Mouse (Mus musculus): ENCODE results near the gene Sept4. TPM values are rescaled to one million over a fixed set of nuclear protein-coding genes. Genes with fewer than 3 reads are reported as not detected.

The Sept4 gene
- total RNA-seq, 2 experiments from 2014 or later, result 175 to 183 TPM

DNA sequence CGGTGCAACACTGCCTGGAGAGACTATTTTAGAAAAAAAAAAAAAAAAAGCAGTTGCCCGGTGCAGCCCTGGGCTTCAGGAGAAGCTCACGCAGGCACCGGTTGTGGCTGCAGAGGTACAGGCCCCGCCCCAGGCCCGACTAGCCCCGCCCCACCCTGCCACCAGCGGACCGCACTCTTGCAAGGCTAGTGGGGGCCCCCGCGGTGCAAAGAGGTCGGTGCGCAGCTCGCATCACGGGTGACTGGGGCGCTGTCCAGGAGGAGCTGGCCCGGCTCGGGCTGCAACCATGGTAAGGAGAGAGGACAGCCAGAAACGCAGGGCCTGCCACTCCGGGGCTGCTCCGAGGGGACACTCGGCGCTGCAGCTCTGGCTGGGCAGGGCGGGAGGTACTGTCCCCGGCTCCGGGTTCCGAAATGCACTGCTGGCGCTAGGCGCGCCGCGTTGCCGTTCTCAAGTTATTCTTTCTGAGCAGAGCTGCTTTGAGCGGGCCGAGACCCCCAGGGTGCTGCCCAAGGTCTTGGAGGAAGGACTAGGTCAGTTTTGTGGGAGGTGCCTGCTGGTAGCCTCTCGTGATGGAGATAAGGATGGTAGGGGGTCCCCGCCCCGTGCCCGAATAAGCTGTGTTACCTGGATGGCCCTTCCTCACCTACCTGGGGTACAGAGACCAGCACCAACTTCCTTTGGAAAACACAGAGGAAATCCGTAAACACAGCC lies 9.7 kb downstream of the Sept4 start:
- peak; percentile 65 to 77 for DNase-seq (ENCODE audit: low spot score in 2 of 2)

DNA sequence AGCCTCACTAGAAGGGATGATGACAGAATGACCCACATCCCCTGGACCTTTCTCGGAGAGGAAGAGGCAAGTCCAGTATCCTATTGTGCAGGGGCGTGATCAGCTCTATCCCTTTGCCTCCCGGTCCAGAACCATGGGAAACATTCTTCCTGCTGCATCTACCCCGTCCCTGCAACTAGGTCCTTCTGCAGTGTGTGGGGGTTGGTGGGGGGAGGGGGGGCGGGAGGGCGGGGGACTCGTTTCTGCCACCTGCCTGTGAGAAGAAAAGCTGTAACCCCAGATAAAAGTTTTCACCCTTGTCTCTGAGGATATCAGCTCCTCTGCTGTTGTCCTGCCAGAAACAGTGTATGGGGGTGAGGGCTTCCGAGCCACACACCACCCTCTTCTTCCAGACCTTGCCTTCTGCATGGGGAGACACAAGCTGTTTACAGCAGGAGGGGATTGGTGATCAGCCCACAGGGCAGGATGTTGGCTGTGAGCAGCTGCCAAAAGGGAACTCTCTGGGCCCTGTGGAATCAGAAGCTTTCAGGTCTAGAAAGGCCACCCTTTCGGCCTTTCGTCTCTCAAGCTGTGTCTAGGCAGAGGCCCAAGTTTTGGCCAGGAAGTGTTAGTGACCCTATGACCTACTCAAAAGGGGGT lies 10.4 kb downstream of the Sept4 start:
- no peak for DNase-seq (ENCODE audit: low spot score in 2 of 2)

DNA sequence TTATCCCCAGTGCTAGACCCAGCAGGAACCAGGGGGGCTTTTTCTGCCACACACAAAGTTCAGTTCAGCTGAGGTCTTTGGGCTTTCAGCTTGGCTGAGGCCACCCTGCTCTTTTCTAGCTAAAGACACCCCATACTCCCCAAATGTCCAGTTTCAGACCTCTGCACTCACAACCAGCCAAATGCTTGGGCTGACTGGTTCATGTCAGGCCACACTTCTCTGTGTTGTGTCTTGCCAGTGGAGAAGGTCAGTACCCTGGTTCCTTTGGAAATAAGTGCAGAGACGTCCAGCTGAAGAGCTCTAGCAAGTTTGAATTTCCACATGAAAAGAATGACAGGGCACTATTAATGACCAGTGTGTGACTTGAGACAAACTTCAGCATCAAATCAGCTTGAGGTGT lies 11.0 kb downstream of the Sept4 start:
- DNase-seq (ENCODE audit: low spot score in 2 of 2), result no peak

DNA sequence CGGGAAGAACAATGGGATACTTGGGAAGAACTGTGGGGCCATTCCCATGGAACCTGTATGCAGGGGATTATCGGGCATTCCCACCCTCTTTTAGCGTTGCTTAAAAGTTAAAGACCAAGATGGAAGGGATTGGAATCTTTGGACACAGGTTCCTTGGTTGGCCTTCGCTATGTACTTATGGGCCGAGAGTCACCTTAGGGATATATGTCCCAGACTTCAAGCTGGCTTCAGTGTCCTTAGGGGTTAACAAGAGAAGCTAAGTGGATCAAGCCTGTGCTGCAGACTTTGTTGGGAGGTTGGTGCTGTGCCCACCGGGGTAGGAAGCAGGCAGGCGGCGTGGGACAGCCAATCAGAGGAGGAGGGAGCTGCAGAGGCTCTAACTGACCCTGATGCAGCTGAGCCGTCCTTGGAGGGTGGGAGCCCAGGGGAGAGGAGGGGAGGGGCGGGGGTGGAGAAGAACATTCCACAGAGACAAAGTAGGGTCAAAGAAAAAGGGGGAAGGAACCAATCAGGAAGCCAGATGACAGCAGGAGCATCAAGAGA lies 11.9 kb downstream of the Sept4 start:
- DNase-seq (ENCODE audit: low spot score in 2 of 2), result no peak

DNA sequence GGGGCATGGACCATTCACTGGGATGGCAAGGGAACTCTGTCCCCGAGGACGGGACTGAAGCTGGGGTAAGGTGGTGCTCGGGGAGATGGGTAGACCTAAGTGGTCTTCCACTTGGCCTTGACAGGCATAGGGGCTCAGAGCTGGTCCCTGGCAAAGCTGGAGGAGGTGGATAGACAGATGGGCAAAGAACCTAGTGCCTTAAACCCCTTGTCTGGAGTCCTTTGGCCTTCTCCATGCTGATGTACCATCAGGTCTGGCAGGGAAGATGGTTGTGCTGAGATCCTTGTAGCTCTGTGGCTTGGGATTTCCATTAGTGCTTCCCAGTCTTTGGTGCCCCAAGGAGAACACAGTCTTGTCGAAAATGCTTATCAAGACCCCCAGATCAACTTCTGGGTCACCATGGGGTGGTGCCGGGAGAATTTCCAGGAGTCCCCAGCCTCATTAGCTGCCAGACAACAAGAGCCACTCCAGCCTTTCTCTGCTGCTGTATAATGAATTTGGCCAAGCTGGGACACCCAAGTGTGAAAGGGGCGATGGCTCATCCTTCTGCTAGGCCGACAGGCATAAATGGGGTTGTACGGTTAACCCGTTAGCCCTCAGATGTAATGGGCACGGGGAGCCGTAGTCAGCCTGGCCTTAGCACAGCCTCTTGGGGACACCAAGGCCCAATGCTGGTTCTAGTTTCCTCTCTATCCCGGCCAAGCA lies 12.6 kb downstream of the Sept4 start:
- no peak for DNase-seq (ENCODE audit: low spot score in 2 of 2)

DNA sequence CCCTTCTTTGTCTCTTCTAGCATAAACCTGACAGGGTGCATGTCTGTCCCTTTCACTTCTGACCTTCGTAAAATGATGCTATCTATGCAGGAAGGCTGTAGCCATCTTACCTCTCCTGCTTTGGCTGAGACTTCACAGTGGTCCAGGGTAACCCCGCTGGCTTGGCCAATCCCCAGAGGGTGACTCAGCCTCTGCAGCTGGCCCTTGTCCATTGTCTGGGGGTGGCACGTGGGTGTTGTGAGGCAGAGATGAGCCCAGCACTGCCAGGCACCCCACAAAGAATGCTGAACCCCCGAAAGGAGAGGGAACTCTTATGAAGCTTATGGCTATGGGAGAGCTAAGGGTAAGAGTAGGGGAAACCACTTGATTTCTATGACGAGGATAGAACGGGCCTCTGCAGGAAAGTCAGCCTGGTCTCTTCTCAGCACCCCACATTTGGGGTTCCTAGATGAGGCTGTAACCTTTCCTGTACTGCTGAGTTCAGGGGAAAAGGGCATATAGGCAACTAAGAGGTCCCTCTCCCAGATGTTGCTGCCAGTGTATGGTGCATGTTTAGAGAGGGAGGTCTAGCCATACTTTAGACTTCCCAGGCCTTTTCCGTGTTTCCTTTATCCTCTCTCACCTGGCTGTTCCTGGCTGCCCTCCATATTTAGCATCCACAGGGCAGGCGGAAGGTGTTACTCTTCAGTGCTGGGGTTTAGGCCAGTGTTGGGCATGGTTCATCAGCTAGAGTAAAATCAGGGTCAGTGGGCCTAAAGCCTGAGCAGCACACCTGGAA lies 13.4 kb downstream of the Sept4 start:
- DNase-seq (ENCODE audit: low spot score in 2 of 2), result peak; percentile 50 to 68

DNA sequence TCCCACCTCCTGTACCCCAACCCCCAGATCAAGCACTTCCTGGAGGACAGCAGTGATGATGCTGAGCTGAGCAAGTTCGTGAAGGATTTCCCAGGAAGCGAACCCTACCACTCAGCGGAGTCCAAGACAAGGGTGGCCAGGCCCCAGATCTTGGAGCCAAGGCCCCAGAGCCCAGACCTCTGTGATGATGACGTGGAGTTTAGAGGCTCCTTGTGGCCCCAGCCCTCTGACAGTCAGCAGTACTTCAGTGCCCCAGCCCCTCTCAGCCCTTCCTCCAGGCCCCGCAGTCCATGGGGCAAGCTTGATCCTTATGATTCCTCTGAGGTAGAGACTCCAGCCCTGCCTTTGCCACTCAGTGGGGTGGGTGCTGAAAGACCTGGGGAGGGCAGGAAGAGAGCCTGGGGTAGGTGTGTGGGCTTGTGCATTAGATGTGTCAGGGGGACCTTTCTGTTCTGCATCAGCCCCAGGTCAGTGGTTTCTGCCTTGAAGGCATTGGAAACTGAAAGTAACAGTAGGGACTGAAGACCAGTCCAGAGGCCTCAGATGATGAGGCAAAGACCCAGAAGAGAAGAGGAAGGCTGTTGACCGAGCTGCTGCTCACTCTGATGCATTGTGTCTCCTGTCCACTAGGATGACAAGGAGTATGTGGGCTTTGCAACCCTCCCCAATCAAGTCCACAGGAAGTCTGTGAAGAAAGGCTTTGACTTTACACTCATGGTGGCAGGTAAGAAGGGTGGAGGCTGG lies 14.8 kb downstream of the Sept4 start:
- no peak for DNase-seq (ENCODE audit: low spot score in 2 of 2)

DNA sequence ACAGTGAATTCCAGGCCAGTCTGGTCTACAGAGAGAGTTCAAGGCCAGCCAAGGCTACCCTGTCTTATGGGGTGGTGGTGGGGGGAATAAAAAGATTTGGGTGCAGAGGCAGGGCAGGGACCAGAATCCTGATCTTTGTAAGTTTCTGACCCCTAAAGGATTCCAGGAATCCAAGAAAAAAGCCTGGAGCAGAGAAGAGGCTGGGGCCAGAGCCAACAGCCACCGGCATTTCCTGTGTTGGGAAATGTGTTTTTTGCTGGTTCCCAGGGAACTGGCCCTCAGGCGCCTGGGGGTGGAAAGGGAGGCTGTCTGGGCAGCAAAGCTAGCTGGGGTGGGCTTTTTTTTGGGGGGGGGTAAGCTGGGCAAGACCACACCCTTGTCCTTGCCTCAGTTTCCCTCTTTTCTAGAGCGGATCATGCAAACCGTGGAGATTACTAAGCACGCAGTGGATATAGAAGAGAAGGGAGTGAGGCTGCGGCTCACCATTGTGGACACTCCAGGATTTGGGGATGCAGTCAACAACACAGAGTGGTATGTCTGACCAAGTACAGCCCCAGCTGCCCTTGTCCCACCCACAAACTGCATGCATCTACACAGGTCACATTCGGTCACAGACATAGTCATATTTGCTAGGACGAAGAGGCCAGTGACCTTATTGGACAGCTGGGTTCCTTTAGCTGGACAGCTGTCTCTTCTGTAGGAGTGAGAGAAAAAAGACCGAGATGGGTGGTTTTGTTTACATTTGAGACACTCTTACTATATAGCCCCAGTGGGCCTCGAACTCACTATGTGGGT lies 16.2 kb downstream of the Sept4 start:
- no peak for DNase-seq (ENCODE audit: low spot score in 2 of 2)

DNA sequence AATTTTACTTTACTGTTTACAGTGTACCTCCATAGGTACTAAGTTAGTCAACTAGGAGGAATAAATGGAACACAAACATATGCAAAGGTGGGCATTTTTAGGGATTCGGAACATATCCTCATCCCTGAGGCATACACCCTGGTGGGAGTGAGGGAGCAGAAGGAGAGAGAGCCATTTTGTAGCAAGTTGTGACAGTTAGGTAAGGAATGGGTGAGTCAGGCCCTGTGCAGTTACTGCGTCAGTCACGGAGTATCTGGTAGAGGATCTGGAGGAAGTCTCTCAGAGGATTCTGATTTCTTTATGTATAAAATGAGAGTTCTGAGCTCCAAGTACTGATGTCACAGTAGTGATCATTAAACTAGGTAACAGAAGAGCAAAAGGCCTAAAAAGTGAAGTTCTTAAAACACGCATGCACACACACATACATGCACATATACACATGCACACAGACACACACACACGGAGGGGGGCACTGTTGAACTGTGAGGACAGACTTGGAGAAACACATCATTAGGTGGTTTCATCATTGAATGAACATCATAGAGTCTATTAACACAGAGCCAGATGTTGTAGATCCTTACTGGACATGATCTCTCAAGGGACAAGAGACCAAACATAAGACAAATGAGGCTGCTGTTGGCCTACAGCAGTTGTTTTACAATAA lies 18.6 kb downstream of the Sept4 start:
- DNase-seq (ENCODE audit: low spot score in 2 of 2), result no peak

DNA sequence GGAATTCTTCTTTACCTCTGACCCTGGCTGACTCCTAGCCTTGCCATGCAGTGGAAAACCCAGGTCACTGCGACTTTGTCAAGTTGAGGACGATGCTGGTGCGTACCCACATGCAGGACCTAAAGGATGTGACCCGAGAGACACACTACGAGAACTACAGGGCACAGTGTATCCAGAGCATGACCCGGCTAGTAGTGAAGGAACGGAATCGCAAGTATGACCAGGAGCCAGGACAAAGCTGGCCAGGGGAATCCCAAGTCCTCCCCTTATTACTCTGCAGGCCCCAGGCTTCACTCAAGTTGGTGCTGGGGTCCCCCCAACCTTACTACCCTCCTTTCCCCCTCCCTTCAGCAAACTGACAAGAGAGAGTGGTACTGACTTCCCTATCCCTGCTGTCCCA lies 20.9 kb downstream of the Sept4 start:
- no peak for DNase-seq (ENCODE audit: low spot score in 2 of 2)

DNA sequence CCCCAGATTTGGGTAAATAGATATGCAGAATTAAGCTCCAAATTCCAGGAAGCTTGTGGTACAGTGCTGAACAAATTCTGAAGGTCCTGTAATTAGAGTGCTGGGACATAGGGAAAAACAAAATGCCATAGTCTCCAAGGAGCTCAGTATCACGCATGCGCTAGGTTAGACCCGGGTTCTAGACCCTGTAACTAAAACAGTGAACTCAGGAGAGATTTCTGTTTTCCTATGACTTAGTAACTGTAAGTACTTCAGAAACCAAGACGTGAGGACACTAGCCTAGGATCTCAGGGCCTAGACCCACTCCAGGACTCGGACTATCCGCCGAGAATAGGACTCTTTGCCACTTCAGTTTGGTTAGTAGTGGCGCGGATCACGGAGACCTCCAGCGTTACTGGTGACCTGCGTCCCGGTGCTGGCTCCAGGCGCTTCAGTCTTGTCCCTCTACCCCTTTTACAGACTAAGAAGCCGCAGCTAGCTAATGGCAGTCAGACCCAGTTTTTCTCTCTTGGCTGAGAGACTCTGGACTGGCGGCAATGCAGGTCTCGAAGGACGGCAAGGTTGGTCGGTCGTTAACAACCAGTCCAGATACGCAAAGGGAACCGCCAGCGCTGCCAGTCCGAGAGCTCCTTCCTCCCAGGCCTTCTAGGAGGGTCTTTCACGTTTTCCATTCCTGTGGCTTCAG lies 22.3 kb downstream of the Sept4 start:
- no peak for DNase-seq (ENCODE audit: low spot score in 2 of 2)

DNA sequence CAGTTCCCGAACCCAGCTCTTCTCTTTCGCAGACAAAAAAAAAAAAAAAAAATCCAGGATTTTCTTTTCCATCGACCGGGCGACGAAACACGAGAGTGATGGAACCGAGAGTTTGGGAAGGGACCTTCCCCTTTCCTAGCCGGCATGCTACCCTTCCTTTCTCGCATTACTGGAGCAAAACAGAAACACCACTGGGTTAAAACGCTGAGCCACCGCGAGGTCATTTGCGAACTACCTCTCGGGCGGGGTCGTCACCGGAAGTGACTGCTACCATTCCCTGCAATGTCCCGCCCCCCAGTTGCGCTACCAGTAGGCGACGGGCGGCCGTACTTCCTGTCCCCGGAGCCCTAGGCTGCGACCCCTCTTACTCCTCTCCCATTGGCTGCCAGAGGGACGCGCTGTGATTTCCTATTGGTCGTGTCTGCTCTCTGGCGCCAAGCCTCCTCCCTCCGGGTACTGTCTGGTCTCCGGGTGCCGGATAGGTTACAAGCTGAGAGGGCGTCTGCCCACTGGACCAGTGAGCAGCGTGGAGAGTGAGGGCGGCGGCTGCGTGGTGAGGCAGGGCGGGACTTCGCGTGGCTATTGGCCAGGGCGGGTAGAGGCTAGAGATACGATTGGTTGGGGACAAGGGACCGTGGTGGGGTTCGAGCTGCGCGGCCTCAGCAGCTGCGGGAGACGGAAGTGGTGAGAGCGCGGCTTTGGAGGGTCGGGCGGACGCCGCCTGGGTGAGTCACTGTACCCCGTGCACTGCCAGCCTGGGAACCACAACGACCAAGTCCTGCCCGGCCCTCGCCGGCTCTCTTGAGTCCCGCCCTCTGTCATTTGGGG lies 23.0 kb downstream of the Sept4 start, which contains the start of gene Mtmr4:
Gene Mtmr4, plus strand, starts transcription at position 637 of the 828 bp plus-strand sequence.
- DNase-seq (ENCODE audit: low spot score in 2 of 2), result peak; percentile 98 to 100

DNA sequence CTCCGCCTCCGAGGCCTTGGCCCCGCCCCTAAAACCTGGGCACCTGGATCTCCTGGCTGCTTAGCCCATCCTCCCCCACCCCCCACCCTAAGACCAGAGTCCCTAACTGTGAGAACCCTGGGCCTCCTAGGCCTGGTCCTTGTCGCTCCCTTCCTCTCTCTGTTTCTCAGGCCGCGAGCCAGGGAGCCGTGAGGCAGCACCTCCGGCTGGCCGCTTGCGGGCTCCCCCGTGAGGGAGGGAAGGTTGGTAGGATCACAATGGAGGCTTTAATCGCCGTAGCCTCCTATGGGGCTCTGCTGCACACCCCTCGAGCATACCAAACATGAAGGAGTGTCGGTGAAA lies 23.6 kb downstream of the Sept4 start:
- no peak for DNase-seq (ENCODE audit: low spot score in 2 of 2)

DNA sequence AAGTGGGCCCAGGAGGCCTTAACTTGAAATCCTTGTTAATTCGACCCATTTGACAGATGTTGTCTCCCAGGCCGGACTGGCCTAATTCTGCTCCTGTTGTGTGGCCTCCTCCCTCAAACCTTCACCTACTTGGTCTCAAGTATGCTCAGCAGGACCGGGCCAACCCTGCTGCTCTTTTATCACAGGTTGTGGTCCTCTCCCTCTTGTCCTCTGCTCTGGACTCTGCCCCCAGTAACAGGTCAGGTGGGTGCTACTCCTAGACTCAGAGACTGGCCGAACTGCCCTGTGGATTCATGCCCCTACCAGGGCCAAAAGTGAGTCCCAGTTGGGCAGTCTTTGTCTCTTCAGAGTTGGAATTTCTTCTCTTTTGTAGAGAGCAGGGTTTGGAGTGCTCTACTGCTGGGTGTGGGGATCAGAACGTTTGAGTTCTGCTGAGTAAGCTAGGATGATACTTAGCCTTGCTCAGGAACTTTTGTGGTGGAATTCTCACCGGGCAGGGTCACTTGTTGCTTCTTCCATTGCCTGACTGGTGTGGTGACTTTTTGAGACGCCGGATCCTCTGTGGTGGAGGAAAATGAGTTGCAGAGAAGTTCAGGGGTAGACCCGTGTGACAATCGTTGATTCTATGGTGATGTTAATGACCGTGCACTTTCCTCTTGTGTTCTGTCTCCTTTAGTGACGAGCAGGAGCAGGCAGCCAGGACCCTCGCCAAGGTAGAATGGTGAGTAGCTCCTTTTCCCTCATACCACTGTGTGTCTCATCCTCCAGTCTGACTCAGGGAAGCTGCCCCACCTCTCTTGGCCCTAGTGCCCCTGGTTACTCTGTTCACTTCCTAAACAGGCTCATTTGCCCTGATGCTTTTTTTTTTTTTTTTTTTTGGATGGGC lies 24.3 kb downstream of the Sept4 start:
- no peak for DNase-seq (ENCODE audit: low spot score in 2 of 2)

DNA sequence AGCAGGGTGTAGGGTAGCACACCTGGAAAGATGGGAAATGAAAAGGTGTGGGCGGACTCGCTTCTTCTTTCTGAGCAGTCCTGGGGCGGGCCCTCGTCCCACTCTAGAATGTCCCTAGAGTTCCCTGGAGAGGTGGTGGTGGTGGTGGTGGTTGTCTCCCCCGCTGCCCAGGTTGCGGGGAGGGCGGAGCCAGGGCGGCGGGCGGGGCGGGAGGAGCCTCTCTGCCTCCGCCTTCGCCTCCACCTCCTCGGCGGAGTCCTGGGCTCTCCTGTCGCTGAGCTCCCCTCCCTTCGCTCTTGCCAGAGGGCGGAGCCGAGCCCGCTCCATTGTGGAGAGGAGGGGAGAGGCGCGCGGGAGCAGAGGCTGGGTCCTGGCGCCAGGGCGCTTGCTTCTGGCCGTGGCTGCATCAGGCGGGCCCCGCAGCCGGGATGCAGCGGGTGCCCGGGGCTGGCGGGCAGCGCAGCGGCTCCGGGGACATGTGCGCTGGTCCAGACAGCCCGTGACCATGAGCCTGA lies 26.7 kb downstream of the Sept4 start:
- DNase-seq (ENCODE audit: low spot score in 2 of 2), result peak; percentile 80 to 89

DNA sequence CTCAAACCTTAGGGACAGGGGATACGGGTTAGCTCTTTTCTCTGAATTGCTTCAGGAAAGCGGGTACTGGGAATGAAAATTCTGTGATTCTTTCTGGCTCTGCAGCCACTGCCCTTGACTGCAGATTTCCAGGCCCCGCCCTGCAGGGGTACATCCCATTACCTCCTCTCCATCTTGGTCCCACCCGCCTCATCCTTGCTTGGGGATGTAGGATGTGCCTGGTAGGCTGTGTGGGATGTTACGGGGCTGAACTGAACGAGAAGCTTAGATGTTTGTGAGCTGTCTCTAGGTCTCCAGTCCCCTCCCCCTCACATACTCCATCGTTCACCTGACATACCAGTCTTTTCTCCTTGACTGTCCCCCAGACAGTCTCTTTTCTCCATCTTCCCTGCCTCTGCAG lies 27.3 kb downstream of the Sept4 start:
- DNase-seq (ENCODE audit: low spot score in 2 of 2), result peak in 1 of 2 experiments; percentile 51

DNA sequence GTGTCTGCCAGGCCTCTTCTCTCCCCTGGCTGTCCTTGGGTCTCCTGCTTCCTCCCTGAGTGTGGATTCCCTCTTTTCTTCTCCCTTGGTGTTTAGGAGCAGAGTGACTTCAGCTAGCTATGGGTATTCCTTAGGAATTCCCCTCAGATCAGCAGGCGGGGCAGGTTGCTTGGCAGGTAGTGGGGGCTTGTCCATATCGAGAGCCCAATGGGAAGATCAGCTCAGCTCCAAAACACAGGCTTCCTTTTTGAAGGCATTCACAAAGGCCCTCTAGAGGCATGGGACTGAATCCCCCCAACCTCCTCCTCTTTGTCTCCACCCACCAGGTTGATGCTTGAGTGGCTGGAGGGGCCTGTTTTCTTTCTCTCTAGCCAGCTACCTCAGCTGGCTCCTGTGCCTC lies 27.8 kb downstream of the Sept4 start:
- DNase-seq (ENCODE audit: low spot score in 2 of 2), result no peak

Measured in left cerebral cortex, adult 18-20 months (tissue).